Mouse (Mus musculus): ENCODE measurements around the gene Hivep2. TPM values are rescaled to one million over a fixed set of nuclear protein-coding genes. Genes with fewer than 3 reads are reported as not detected.
A peak's percentile ranks its signal among the peaks of the same experiment; 100 is the strongest.

The Hivep2 gene
- polyA plus RNA-seq, 1 experiment from 2014 or later = 6.0 TPM

- Histone ChIP-seq H3K4me2 (no peak overlapping the region), H3K4me1 (no peaks in the 10 kb centered on the region), H3K27ac (no peak overlapping the region), H3K4me3 (no peak overlapping the region), H3K36me3 (peaks cover 4% of the 10 kb centered on the region; the same call in 1 of the 2 replicates), H3K9ac (no peak overlapping the region), H3K9me3 (no peaks in the 10 kb centered on the region), H3K27me3 (no peaks in the 10 kb centered on the region)
- no peak for ATAC-seq (ENCODE audit: borderline replicate concordance, extremely low read depth, low FRiP score, low TSS enrichment)
These were observed 167.1 kb downstream of the Hivep2 start for GRCm38 (mm10) chr10:14132937-14133336.

- H3K9ac ChIP-seq = no peak overlapping the region
- no peaks in the 10 kb centered on the region for H3K9me3 ChIP-seq
- no peak for ATAC-seq (ENCODE audit: borderline replicate concordance, extremely low read depth, low FRiP score, low TSS enrichment)
- no peak overlapping the region for H3K27ac ChIP-seq
- no peaks in the 10 kb centered on the region for H3K27me3 ChIP-seq
- no peaks in the 10 kb centered on the region for H3K4me1 ChIP-seq
- no peak overlapping the region for H3K4me2 ChIP-seq
- peaks cover 3% of the 10 kb centered on the region; the same call in 1 of the 2 replicates for H3K36me3 ChIP-seq
- no peak overlapping the region for H3K4me3 ChIP-seq
- WGBS = 84% methylated on average over 3 of the region's 3 CpGs
These were observed 172.8 kb downstream of the Hivep2 start for GRCm38 (mm10) chr10:14138663-14139062.

GRCm38 (mm10) chr10:14144840-14145239 lies 179.0 kb downstream of the Hivep2 start:
- peaks cover 3% of the 10 kb centered on the region; the same call in 1 of the 2 replicates for H3K36me3 ChIP-seq

GRCm38 (mm10) chr10:14164829-14165228 lies 199.0 kb downstream of the Hivep2 start:
- Histone ChIP-seq H3K9ac (no peak overlapping the region), H3K36me3 (no peaks in the 10 kb centered on the region), H3K4me1 (peaks cover 15% of the 10 kb centered on the region), H3K4me2 (no peak overlapping the region), H3K27ac (no peak overlapping the region), H3K4me3 (no peak overlapping the region), H3K9me3 (no peaks in the 10 kb centered on the region), H3K27me3 (no peaks in the 10 kb centered on the region)
- no peak for ATAC-seq (ENCODE audit: borderline replicate concordance, extremely low read depth, low FRiP score, low TSS enrichment)
- WGBS = 64% methylated on average over 7 of the region's 7 CpGs

More at GRCm38 (mm10) chr10:14144840-14145239, 179.0 kb downstream of the Hivep2 start:
- no peak overlapping the region for H3K4me3 ChIP-seq
- no peaks in the 10 kb centered on the region for H3K9me3 ChIP-seq
- no peak overlapping the region for H3K27ac ChIP-seq
- no peaks in the 10 kb centered on the region for H3K27me3 ChIP-seq
- H3K9ac ChIP-seq = no peak overlapping the region
- no peaks in the 10 kb centered on the region for H3K4me1 ChIP-seq
- 73% methylated on average over 3 of the region's 3 CpGs for WGBS
- ATAC-seq (ENCODE audit: borderline replicate concordance, extremely low read depth, low FRiP score, low TSS enrichment) = no peak
- no peak overlapping the region for H3K4me2 ChIP-seq

- WGBS = 29% methylated on average over 6 of the region's 6 CpGs
- H3K4me3 ChIP-seq = no peak overlapping the region
- no peaks in the 10 kb centered on the region for H3K27me3 ChIP-seq
- no peak overlapping the region for H3K4me2 ChIP-seq
- H3K36me3 ChIP-seq = no peaks in the 10 kb centered on the region
- H3K27ac ChIP-seq = peak overlapping the region; percentile 26; the same call in 1 of the 2 replicates
- peaks cover 15% of the 10 kb centered on the region for H3K4me1 ChIP-seq
- no peak; the same call in 1 of the 2 replicates for ATAC-seq (ENCODE audit: borderline replicate concordance, extremely low read depth, low FRiP score, low TSS enrichment)
- H3K9ac ChIP-seq = no peak overlapping the region
- no peaks in the 10 kb centered on the region for H3K9me3 ChIP-seq
These were observed 202.4 kb downstream of the Hivep2 start for GRCm38 (mm10) chr10:14168197-14168844.

- no peak overlapping the region for H3K4me3 ChIP-seq
- H3K9ac ChIP-seq = no peak overlapping the region
- WGBS = 33% methylated on average over 5 of the region's 5 CpGs
- no peak overlapping the region for H3K4me2 ChIP-seq
- H3K27ac ChIP-seq = peak overlapping the region; percentile 26; the same call in 1 of the 2 replicates
- no peaks in the 10 kb centered on the region for H3K9me3 ChIP-seq
- H3K4me1 ChIP-seq = peaks cover 15% of the 10 kb centered on the region
- no peaks in the 10 kb centered on the region for H3K27me3 ChIP-seq
- ATAC-seq (ENCODE audit: borderline replicate concordance, extremely low read depth, low FRiP score, low TSS enrichment) = no peak
- H3K36me3 ChIP-seq = no peaks in the 10 kb centered on the region
These were observed 203.1 kb downstream of the Hivep2 start for GRCm38 (mm10) chr10:14168869-14169566.

GRCm38 (mm10) chr10:14174124-14174523 lies 208.2 kb downstream of the Hivep2 start:
- Histone ChIP-seq H3K4me2 (no peak overlapping the region), H3K9me3 (no peaks in the 10 kb centered on the region), H3K9ac (no peak overlapping the region), H3K4me3 (no peak overlapping the region), H3K4me1 (0 out of 2 replicates have a peak, but pooled peaks cover 4% of the 10 kb centered on the region), H3K27me3 (no peaks in the 10 kb centered on the region), H3K36me3 (no peaks in the 10 kb centered on the region), H3K27ac (no peak overlapping the region)
- 51% methylated on average over 4 of the region's 4 CpGs for WGBS
- no peak for ATAC-seq (ENCODE audit: borderline replicate concordance, extremely low read depth, low FRiP score, low TSS enrichment)

- Histone ChIP-seq H3K27ac (no peak overlapping the region), H3K36me3 (no peaks in the 10 kb centered on the region), H3K27me3 (no peaks in the 10 kb centered on the region), H3K9ac (no peak overlapping the region), H3K4me3 (no peak overlapping the region), H3K4me2 (no peak overlapping the region), H3K9me3 (no peaks in the 10 kb centered on the region), H3K4me1 (no peaks in the 10 kb centered on the region)
- no peak for ATAC-seq (ENCODE audit: borderline replicate concordance, extremely low read depth, low FRiP score, low TSS enrichment)
- WGBS = 77% methylated on average over 19 of the region's 19 CpGs
These were observed 213.8 kb downstream of the Hivep2 start for GRCm38 (mm10) chr10:14179424-14180339.

GRCm38 (mm10) chr10:14186352-14186976 lies 220.6 kb downstream of the Hivep2 start:
- Histone ChIP-seq H3K4me2 (no peak overlapping the region), H3K27me3 (no peaks in the 10 kb centered on the region), H3K27ac (no peak overlapping the region), H3K9ac (no peak overlapping the region), H3K4me3 (no peak overlapping the region), H3K4me1 (no peaks in the 10 kb centered on the region), H3K9me3 (no peaks in the 10 kb centered on the region), H3K36me3 (no peaks in the 10 kb centered on the region)
- no peak for ATAC-seq (ENCODE audit: borderline replicate concordance, extremely low read depth, low FRiP score, low TSS enrichment)
- WGBS = 47% methylated on average over 11 of the region's 11 CpGs

- WGBS = 25% methylated on average over 4 of the region's 4 CpGs
- Histone ChIP-seq H3K9ac (no peak overlapping the region), H3K4me3 (no peak overlapping the region), H3K27me3 (no peaks in the 10 kb centered on the region), H3K27ac (no peak overlapping the region), H3K36me3 (no peaks in the 10 kb centered on the region), H3K9me3 (no peaks in the 10 kb centered on the region), H3K4me2 (no peak overlapping the region), H3K4me1 (no peaks in the 10 kb centered on the region)
- no peak for ATAC-seq (ENCODE audit: borderline replicate concordance, extremely low read depth, low FRiP score, low TSS enrichment)
These were observed 223.2 kb downstream of the Hivep2 start for GRCm38 (mm10) chr10:14189050-14189449.

- ATAC-seq (ENCODE audit: borderline replicate concordance, extremely low read depth, low FRiP score, low TSS enrichment) = no peak
- Histone ChIP-seq H3K36me3 (no peaks in the 10 kb centered on the region), H3K9me3 (no peaks in the 10 kb centered on the region), H3K4me2 (no peak overlapping the region), H3K9ac (no peak overlapping the region), H3K27me3 (no peaks in the 10 kb centered on the region), H3K4me1 (no peaks in the 10 kb centered on the region), H3K4me3 (no peak overlapping the region), H3K27ac (no peak overlapping the region)
- 58% methylated on average over 10 of the region's 10 CpGs for WGBS
These were observed 225.3 kb downstream of the Hivep2 start for GRCm38 (mm10) chr10:14191202-14191601.

Data from lung, embryonic 15.5 days (tissue).